Mouse (Mus musculus): ENCODE results near the gene Slf1. TPM values are rescaled to one million over a fixed set of nuclear protein-coding genes. Genes with fewer than 3 reads are reported as not detected.

The Slf1 gene
- polyA plus RNA-seq (2014; fragmentation: Illumina TruSeq; extraction: RNeasy Lipid Tissue Mini Kit (QIAGEN cat#74804); ENCODE audit: low read depth, low replicate concordance), result 29.9 TPM

GRCm38 (mm10) chr13:77134931-77135620, at the start of gene Slf1, which contains the start of gene 2210408I21Rik:
Gene Slf1 (minus strand): TSS chr13:77135473.
Gene 2210408I21Rik (plus strand): TSS chr13:77135540.

Other genes starting within 250 kb of the Slf1 start
- gene 2210408I21Rik, start 67 bp upstream of the Slf1 start, polyA plus RNA-seq (2014; fragmentation: Illumina TruSeq; extraction: RNeasy Lipid Tissue Mini Kit (QIAGEN cat#74804); ENCODE audit: low read depth, low replicate concordance), result 9.5 TPM